Mouse (Mus musculus) gastrocnemius, adult 18-20 months (tissue): ENCODE results near the gene Tceanc. TPM values are rescaled to one million over a fixed set of nuclear protein-coding genes. Genes with fewer than 3 reads are reported as not detected.

Source experiments
- DNase-seq: peaks from one replicate; pipeline ENCODE4 v3.0.0; 2021; ENCODE audit warnings: low spot score
- total RNA-seq, 2 experiments: library from RNA; stranded (reverse); gene quantifications; 2 replicates each; pipeline ENCODE4 v1.2.3; 2021

Gene Tceanc
- total RNA-seq, 2 experiments from 2014 or later: 1.5 to 4.4 TPM

DNA sequence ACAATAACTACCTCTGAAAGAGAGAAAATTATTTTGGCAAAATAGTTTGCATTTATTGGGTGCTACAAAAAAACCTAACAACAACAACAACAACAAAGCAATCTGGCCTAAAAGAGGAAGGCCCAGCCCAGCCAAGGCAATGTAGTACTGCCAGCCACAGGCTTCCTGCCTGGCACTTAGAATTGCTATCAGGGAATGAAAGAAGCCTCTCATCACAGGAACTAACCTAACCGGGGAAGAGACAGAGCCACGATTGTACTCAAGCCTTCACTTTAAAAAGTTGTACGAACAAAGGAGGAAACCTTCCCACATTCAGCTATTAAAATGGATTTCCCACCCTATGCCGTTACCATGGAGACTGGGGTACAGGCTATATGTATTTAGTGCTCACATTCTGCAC, 20.6 kb downstream of the Tceanc start:
- no peak for DNase-seq

DNA sequence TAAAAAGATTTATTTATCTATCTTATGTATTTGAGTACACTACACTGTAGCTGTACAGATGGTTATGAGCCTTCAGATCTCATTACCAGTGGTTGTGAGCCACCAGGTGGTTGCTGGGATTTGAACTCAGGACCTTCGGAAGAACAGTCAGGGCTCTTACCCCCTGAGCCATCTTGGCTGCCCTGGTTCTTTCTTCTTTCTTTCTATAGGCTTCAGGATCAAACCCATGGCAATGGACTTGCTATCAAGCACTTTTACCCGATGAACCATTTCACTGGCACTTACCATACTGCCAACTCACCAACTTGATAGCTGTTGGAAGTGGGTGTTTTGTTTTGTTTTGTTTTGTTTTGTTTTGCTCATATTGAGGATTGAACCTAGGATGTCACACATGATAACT, 23.3 kb downstream of the Tceanc start:
- DNase-seq: no peak

DNA sequence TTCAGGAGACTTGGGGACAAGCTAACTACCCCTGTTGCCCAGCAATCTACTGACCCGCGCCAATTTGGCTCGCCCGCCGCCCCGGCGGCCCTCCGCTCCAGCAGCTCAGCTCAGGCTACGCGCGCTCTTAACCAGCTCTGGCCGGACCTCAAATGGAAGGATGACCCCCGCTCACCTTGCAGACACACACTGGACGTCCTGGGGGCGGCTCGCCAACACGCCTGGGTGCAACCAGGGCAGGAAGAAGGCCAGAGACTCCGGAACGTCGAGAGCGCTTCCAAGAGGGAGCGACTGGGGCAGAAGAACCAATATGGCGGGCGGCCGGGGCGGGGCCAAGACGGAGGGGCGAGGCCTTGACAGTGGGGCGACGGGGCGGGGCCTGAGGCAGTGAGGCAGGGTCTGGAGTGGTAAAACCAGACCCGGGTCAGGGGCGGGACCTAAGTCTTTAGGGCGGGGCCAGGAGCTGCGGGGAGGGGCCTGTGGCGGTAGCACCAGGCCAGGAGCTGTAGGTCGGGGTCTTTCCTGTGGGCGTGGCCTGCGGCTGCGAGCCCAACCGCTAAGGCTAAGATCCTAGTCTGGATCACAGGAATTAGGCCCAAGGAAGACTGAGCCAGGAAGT, 38.9 kb downstream of the Tceanc start, which contains the start of gene Rab9:
Rab9 (minus strand) TSS at position 503 of the 619 bp plus-strand sequence.
- DNase-seq: peak; percentile 91

- DNase-seq: no peak
Observed at GRCm38 (mm10) chrX:166478631-166479364, 39.6 kb downstream of the Tceanc start.

DNA sequence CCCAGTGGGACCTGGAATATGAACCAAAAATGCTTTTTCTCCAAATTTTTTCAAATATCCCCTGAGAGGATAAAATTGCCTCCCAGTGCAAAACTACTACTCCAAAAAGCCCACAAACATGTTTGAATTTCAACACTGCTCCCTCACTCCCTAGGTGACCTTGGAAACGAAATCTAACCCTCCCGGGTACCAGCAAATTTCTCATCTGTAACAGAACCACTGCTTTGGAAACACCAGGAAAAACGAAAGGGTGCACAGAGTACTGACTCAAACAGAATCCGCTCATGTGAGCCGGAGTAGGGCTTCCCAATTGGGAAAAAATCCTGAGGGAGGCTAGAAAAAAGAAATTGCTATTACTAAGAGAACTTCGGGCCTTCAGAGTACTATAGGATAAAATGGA, 41.0 kb downstream of the Tceanc start:
- DNase-seq: no peak

DNA sequence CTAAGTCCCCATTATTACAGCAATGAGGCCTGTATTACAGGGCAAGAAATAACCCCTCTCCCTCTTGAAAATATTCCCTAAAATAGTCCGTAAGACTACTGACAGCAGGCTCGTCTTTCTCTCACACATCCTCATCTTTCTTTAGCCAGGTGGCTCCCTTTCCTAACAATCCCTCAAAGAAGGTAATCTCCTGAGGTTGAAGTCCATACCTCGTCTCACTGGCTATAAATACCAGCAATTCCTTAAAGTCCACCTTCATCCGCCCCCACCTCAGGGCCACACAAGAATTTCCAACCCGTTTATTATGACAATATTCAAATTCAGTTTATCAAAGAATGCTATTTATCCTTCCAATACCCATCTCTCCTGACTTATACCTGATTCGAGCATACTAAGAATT, 45.8 kb downstream of the Tceanc start:
- DNase-seq: no peak

DNA sequence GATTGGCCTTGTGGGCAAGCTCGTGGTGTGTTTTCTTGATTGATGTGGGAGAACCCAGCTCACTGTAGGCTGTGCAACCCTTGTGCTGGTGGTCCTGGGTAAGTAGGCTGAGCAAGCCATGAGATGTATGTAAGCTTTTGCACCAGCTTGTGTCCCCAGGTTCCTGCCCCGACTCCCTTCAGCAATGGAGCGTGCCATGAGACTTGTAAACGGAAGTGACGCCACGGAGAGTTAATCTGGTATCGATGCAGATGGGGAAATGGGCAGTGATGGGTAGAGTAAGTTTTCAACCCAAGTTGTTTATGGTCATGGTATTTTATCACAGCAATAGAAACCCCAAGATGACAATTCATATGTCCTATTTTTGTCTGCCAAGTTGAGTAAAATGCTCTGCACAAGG, 50.0 kb downstream of the Tceanc start:
- no peak for DNase-seq

DNA sequence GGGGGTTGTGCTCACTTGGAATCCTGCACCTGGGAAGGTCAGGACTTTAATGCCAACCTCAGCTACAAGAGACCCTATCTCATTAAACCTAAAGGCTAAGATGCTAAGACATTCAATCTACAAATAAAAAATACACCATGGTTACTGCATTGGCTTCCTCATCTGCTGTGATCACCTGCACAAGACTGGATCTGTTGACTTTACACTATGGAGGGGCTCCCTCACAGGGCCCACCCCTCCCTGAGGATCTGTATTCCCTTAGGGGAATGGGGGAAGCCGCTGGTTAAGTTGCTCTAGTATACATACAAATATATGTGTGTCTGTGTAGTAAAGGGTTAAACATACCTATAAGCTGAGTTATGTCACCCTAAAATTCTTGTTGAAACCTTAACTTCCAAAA, 62.8 kb downstream of the Tceanc start:
- no peak for DNase-seq

GRCm38 (mm10) chrX:166454331-166454730, 64.0 kb downstream of the Tceanc start:
- DNase-seq: no peak

DNA sequence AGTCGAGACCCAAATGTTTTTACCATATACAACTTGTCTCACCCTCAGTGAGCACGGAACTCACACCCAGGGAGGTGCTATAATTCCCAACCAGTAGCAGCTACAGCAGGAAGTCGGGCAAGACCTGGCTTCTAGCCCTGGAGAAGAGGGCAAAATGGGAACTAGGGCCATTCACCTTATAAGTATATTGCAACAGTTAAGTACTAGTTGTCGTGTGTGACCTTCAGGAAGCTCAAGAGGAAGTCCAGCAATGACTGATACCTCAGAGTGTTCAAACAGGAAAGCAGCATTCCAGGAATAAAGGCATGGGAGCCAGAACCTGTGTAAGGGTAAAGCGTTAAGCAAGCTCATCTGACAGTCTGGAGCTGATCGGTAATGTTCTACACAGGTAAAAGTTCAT, 64.8 kb downstream of the Tceanc start:
- no peak for DNase-seq

Other genes starting within 250 kb of the Tceanc start
- 10 to 100 TPM; 16.5 to 19.3 TPM for gene Trappc2, start 78.0 kb downstream of the Tceanc start, total RNA-seq
- gene Ofd1, start 77.9 kb downstream of the Tceanc start, total RNA-seq: 1 to 10 TPM; 4.5 to 6.1 TPM
- 10 to 100 TPM; 17.6 to 20.6 TPM for gene Rab9, start 38.7 kb downstream of the Tceanc start, total RNA-seq
- gene Egfl6, start 67.2 kb upstream of the Tceanc start, total RNA-seq: under 1 TPM; 0.11 to 0.38 TPM